Mouse (Mus musculus): ENCODE measurements at regions not wholly inside any gene's neighbourhood (a gene's known extent, or its start where the extent isn't known, plus 50 kb on each side); places are given as distances from the start of the nearest gene placed in this dataset.
"Not testable (repeated sequence)": the region's sequence is repeated elsewhere in the genome, so short reads cannot be mapped to it uniquely, and the experiment has no call there.

GRCm38 (mm10) chr14:26319821-26320220, 62.1 kb downstream of the Duxbl3 start:
- H3K27me3 ChIP-seq (ENCODE audit: control insufficient read depth, insufficient read depth, low read depth, low read length); H3K27ac ChIP-seq (ENCODE audit: low read length); H3K36me3 ChIP-seq (ENCODE audit: control insufficient read depth, insufficient read depth, low read length); H3K4me3 ChIP-seq (ENCODE audit: low read length); H3K4me2 ChIP-seq (ENCODE audit: low read depth, low read length); ATAC-seq (ENCODE audit: low read depth); H3K4me1 ChIP-seq (replicated peaks; ENCODE audit: control insufficient read depth, insufficient read depth, low read length); H3K9me3 ChIP-seq (ENCODE audit: control insufficient read depth, low read length); H3K9ac ChIP-seq (ENCODE audit: low read length): not testable (repeated sequence)
- 48% methylated on average over 2 of the region's 2 CpGs for WGBS

- H3K27ac ChIP-seq (ENCODE audit: low read length), result no peak overlapping the region
- no peak overlapping the region for H3K9ac ChIP-seq (ENCODE audit: low read length)
- no peaks in the 10 kb centered on the region for H3K9me3 ChIP-seq (ENCODE audit: control insufficient read depth, low read length)
- no peaks in the 10 kb centered on the region for H3K27me3 ChIP-seq (ENCODE audit: control insufficient read depth, insufficient read depth, low read depth, low read length)
- no peak overlapping the region for H3K4me3 ChIP-seq (ENCODE audit: low read length)
- no peaks in the 10 kb centered on the region for H3K36me3 ChIP-seq (ENCODE audit: control insufficient read depth, insufficient read depth, low read length)
- no peak for ATAC-seq (ENCODE audit: low read depth)
- no peaks in the 10 kb centered on the region for H3K4me1 ChIP-seq (replicated peaks; ENCODE audit: control insufficient read depth, insufficient read depth, low read length)
- WGBS, result 80% methylated on average over 3 of the region's 3 CpGs
- no peak overlapping the region for H3K4me2 ChIP-seq (ENCODE audit: low read depth, low read length)
Observed at GRCm38 (mm10) chr14:26320736-26321135, 63.0 kb downstream of the Duxbl3 start.

DNA sequence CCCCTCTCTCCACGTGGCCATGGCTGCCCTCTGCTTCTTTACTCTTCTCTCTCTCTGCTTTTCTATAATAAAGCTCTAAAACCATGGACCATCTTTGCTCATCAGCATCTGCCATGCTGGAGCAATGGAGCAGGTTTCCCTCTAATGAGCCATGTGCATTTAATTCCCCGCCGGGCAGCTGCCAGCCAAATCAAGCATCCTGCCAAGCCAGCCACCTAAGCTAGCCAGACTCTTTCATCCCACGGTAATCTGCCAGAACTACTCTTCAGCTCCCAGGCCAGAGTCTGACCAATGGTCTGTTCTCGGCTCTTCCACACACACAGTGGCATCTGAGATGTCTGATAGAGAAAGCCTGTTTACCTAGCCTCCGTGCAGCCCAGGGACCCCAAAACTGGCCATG, 70.8 kb downstream of the Duxbl3 start:
- Histone ChIP-seq H3K27me3 (ENCODE audit: control insufficient read depth, insufficient read depth, low read depth, low read length) (no peaks in the 10 kb centered on the region), H3K4me1 (replicated peaks; ENCODE audit: control insufficient read depth, insufficient read depth, low read length) (no peaks in the 10 kb centered on the region), H3K4me3 (ENCODE audit: low read length) (no peak overlapping the region), H3K27ac (ENCODE audit: low read length) (no peak overlapping the region), H3K36me3 (ENCODE audit: control insufficient read depth, insufficient read depth, low read length) (no peaks in the 10 kb centered on the region), H3K9ac (ENCODE audit: low read length) (no peak overlapping the region), H3K9me3 (ENCODE audit: control insufficient read depth, low read length) (no peaks in the 10 kb centered on the region), H3K4me2 (ENCODE audit: low read depth, low read length) (no peak overlapping the region)
- no peak for ATAC-seq (ENCODE audit: low read depth)
- 77% methylated on average over 6 of the region's 6 CpGs for WGBS

GRCm38 (mm10) chr14:26341111-26341510, 83.3 kb downstream of the Duxbl3 start:
- Histone ChIP-seq H3K27me3 (ENCODE audit: control insufficient read depth, insufficient read depth, low read depth, low read length) (no peaks in the 10 kb centered on the region), H3K9me3 (ENCODE audit: control insufficient read depth, low read length) (no peaks in the 10 kb centered on the region), H3K27ac (ENCODE audit: low read length) (no peak overlapping the region), H3K4me3 (ENCODE audit: low read length) (no peak overlapping the region), H3K4me1 (replicated peaks; ENCODE audit: control insufficient read depth, insufficient read depth, low read length) (no peaks in the 10 kb centered on the region), H3K4me2 (ENCODE audit: low read depth, low read length) (no peak overlapping the region), H3K36me3 (ENCODE audit: control insufficient read depth, insufficient read depth, low read length) (no peaks in the 10 kb centered on the region), H3K9ac (ENCODE audit: low read length) (no peak overlapping the region)
- 86% methylated on average over 5 of the region's 5 CpGs for WGBS
- no peak for ATAC-seq (ENCODE audit: low read depth)

DNA sequence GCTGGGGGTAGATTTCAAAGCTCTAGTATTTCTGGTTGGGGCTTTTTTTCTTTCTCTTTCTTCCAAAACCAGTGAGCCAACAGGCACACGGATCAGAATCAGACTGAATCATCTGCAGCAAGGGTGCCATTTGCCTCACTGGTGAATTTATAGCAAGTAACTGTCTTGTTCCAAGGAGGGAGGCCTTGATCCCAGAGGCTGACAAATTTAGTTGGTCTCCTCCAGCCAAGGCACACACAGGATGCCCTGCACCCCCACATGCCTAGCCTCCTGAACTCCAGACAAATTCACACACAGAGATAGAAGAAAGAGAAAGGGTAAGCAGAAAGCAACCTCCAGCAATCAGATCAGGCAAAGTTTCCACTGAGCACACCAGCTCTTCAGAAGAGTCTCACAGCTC, 87.5 kb downstream of the Duxbl3 start:
- Histone ChIP-seq H3K27me3 (ENCODE audit: control insufficient read depth, insufficient read depth, low read depth, low read length) (no peaks in the 10 kb centered on the region), H3K4me3 (ENCODE audit: low read length) (no peak overlapping the region), H3K4me1 (replicated peaks; ENCODE audit: control insufficient read depth, insufficient read depth, low read length) (no peaks in the 10 kb centered on the region), H3K9me3 (ENCODE audit: control insufficient read depth, low read length) (no peaks in the 10 kb centered on the region), H3K4me2 (ENCODE audit: low read depth, low read length) (no peak overlapping the region), H3K9ac (ENCODE audit: low read length) (no peak overlapping the region), H3K36me3 (ENCODE audit: control insufficient read depth, insufficient read depth, low read length) (no peaks in the 10 kb centered on the region), H3K27ac (ENCODE audit: low read length) (no peak overlapping the region)
- no peak for ATAC-seq (ENCODE audit: low read depth)
- 63% methylated on average over 1 of the region's 1 CpGs for WGBS

GRCm38 (mm10) chr14:26347296-26347695, 89.5 kb downstream of the Duxbl3 start:
- Histone ChIP-seq H3K36me3 (ENCODE audit: control insufficient read depth, insufficient read depth, low read length) (no peaks in the 10 kb centered on the region), H3K27ac (ENCODE audit: low read length) (no peak overlapping the region), H3K4me1 (replicated peaks; ENCODE audit: control insufficient read depth, insufficient read depth, low read length) (no peaks in the 10 kb centered on the region), H3K4me3 (ENCODE audit: low read length) (no peak overlapping the region), H3K27me3 (ENCODE audit: control insufficient read depth, insufficient read depth, low read depth, low read length) (no peaks in the 10 kb centered on the region), H3K4me2 (ENCODE audit: low read depth, low read length) (no peak overlapping the region), H3K9me3 (ENCODE audit: control insufficient read depth, low read length) (no peaks in the 10 kb centered on the region), H3K9ac (ENCODE audit: low read length) (no peak overlapping the region)
- ATAC-seq (ENCODE audit: low read depth), result no peak
- WGBS, result 88% methylated on average over 4 of the region's 4 CpGs

DNA sequence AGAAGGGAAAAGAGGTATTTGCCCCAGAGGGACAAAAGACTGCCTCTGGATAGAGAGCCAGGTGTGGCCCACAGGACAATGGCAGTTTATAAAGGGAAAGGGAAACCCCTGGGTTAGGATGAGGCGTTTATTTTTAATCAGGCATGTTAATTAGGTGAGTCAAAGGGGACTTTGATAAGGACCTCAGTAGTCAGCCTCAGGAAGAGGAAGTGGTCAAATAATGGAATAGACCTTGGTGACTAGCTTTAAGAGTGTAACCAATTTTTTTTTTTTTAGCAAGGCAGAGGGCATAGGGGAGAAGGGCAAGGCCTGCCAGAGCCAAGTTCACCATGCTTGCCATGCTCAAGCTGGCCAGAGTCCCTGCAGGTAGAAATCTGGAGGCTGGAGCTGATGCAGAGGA, 95.2 kb downstream of the Duxbl3 start:
- WGBS, result 29% methylated on average over 1 of the region's 1 CpGs
- no peak for ATAC-seq (ENCODE audit: low read depth)

DNA sequence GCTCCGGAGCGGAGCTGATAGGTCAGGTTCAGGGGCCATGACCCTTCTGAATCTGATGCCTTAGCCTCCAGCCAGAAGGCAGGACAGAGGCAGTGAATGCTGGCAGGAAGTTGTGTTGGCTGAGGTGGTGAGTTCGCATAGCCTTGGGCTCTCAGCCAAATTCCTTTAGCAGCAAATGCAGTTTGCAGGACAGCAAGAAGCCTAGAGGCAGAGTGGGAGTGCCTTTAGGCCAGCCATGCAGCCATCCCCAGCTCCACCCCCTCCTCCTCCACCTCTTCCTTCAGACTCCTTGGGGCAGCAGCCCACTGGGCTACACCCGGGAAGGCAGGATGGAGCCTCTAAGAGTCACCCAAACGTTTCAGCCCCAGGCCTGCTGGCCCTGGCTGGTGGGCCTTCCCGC, 99.5 kb downstream of the Duxbl3 start:
- H3K27ac ChIP-seq (ENCODE audit: low read length), result no peak overlapping the region
- H3K4me3 ChIP-seq (ENCODE audit: low read length), result no peak overlapping the region
- no peak overlapping the region for H3K4me2 ChIP-seq (ENCODE audit: low read depth, low read length)
- WGBS, result 21% methylated on average over 6 of the region's 6 CpGs
- H3K9me3 ChIP-seq (ENCODE audit: control insufficient read depth, low read length), result no peaks in the 10 kb centered on the region
- H3K36me3 ChIP-seq (ENCODE audit: control insufficient read depth, insufficient read depth, low read length), result no peaks in the 10 kb centered on the region
- ATAC-seq (ENCODE audit: low read depth), result peak; percentile 87
- H3K9ac ChIP-seq (ENCODE audit: low read length), result 0 out of 2 replicates have a peak overlapping the region, but pooled peaks have one; percentile 2
- H3K27me3 ChIP-seq (ENCODE audit: control insufficient read depth, insufficient read depth, low read depth, low read length), result no peaks in the 10 kb centered on the region
- peaks cover 8% of the 10 kb centered on the region for H3K4me1 ChIP-seq (replicated peaks; ENCODE audit: control insufficient read depth, insufficient read depth, low read length)

More for the DNA sequence above, 95.2 kb downstream of the Duxbl3 start:
- Histone ChIP-seq H3K9ac (ENCODE audit: low read length) (no peak overlapping the region), H3K27ac (ENCODE audit: low read length) (no peak overlapping the region), H3K27me3 (ENCODE audit: control insufficient read depth, insufficient read depth, low read depth, low read length) (no peaks in the 10 kb centered on the region), H3K36me3 (ENCODE audit: control insufficient read depth, insufficient read depth, low read length) (no peaks in the 10 kb centered on the region), H3K9me3 (ENCODE audit: control insufficient read depth, low read length) (no peaks in the 10 kb centered on the region), H3K4me2 (ENCODE audit: low read depth, low read length) (no peak overlapping the region), H3K4me3 (ENCODE audit: low read length) (no peak overlapping the region), H3K4me1 (replicated peaks; ENCODE audit: control insufficient read depth, insufficient read depth, low read length) (peaks cover 8% of the 10 kb centered on the region)

DNA sequence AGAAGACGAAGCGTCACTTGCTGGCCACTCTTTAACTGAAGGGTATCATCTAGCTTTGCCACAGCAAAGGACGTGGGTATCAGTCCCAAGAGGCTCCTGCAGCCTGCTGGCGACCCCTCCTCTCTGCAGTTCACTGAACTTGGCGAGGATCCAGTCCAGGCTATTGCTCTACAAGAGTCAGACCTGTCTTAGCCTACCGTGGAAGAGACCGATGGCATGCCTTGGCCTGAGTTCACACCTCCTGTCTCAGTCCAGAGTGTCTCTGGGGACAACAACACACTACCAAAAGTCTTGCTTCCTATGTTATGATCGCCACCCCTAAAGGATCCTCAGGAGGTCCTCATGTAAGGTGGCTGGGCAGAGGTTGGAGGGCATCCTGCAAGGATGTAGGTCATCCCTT, 100.2 kb downstream of the Duxbl3 start:
- H3K9me3 ChIP-seq (ENCODE audit: control insufficient read depth, low read length), result no peaks in the 10 kb centered on the region
- no peaks in the 10 kb centered on the region for H3K36me3 ChIP-seq (ENCODE audit: control insufficient read depth, insufficient read depth, low read length)
- no peak overlapping the region for H3K27ac ChIP-seq (ENCODE audit: low read length)
- H3K9ac ChIP-seq (ENCODE audit: low read length), result no peak overlapping the region
- H3K4me2 ChIP-seq (ENCODE audit: low read depth, low read length), result no peak overlapping the region
- no peaks in the 10 kb centered on the region for H3K27me3 ChIP-seq (ENCODE audit: control insufficient read depth, insufficient read depth, low read depth, low read length)
- ATAC-seq (ENCODE audit: low read depth), result no peak; the same call in 1 of the 2 replicates
- peaks cover 8% of the 10 kb centered on the region for H3K4me1 ChIP-seq (replicated peaks; ENCODE audit: control insufficient read depth, insufficient read depth, low read length)
- 73% methylated on average over 8 of the region's 8 CpGs for WGBS
- H3K4me3 ChIP-seq (ENCODE audit: low read length), result no peak overlapping the region

DNA sequence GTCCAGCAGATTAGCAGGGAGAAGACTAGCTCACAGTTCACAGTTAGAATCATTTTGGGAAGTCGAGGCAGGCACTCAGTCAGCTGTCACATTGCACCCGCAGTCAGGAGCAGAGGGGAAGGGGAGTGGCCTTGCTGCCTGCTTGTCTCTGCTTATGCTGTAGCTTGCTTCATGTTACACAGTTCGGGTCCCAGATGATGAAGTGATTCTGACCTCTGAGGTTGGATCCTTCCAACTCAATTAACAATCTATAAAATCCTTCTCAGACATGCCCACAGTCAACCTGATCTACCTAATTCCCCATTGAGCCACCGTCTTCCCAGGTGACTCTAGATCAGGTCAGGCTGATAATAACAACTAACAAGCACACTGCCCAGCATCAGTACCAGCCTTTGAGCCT, 102.3 kb downstream of the Duxbl3 start:
- H3K4me1 ChIP-seq (replicated peaks; ENCODE audit: control insufficient read depth, insufficient read depth, low read length), result peaks cover 8% of the 10 kb centered on the region
- H3K27me3 ChIP-seq (ENCODE audit: control insufficient read depth, insufficient read depth, low read depth, low read length), result no peaks in the 10 kb centered on the region
- no peak for ATAC-seq (ENCODE audit: low read depth)
- WGBS, result 49% methylated on average over 4 of the region's 4 CpGs
- no peak overlapping the region for H3K27ac ChIP-seq (ENCODE audit: low read length)
- H3K9me3 ChIP-seq (ENCODE audit: control insufficient read depth, low read length), result no peaks in the 10 kb centered on the region
- H3K4me3 ChIP-seq (ENCODE audit: low read length), result no peak overlapping the region
- H3K4me2 ChIP-seq (ENCODE audit: low read depth, low read length), result no peak overlapping the region
- H3K36me3 ChIP-seq (ENCODE audit: control insufficient read depth, insufficient read depth, low read length), result no peaks in the 10 kb centered on the region
- no peak overlapping the region for H3K9ac ChIP-seq (ENCODE audit: low read length)
